ENCODE assay signal across 21 mouse cellular contexts in the genomic region with DNA sequence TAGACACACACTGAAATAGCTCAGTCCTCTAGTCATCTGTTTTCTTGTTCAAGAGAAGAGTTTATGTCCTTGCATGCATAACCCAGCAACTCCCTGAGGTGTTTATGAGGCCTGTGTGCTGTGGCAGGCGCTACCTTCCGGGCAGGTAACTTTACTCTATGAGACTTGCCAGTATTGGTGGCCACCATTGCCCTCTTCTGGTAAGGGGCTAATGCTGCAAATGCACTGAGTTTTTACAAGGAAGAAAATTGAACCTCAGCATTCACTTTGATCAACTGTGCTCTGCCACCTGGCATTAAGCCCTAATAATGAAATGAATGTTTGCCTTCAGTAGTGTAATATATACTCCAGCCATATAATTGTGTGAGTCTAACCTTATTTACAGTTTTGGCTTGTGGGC.
DNase-seq lines count a peak whose midpoint lies in the region; ATAC-seq and TF ChIP-seq lines count a peak whose summit lies in the region.
"Had no signal": no experiment of that assay in that cellular context is flagged by ENCODE, and none has a peak within 500 bp of the region (broad histone marks: within the 10 kb centered on the region; RNA-seq: fewer than 3 reads in every experiment).

No protein-coding gene starts in this region.

- no peaks in the 10 kb centered on the region for H3K79me2 ChIP-seq in heart, adult 2 months (replicated peaks; ENCODE audit: control insufficient read depth, insufficient read depth, low read length)

- H3K27ac ChIP-seq in heart, adult 2 months = no peak overlapping the region
- no peak overlapping the region for H3K27ac ChIP-seq in liver, embryonic 14.5 days
- H3K27ac ChIP-seq in liver, embryonic 11.5 days (ENCODE audit: low read depth, low read length) = no peak overlapping the region
- H3K27ac ChIP-seq in ES-E14 (ENCODE audit: insufficient read depth, low read depth, low read length, poor library complexity, severe bottlenecking) = no peak overlapping the region
- H3K27ac ChIP-seq: forebrain, embryonic 13.5 days; hindbrain, embryonic 14.5 days; limb, embryonic 12.5 days; midbrain, embryonic 10.5 days; stomach, embryonic 15.5 days had no signal

- 94% methylated on average over 2 of the region's 2 CpGs for WGBS in heart, adult 2 months
- WGBS in liver, embryonic 14.5 days (ENCODE audit: insufficient replicate concordance) = 91% methylated on average over 2 of the region's 2 CpGs
- 81% methylated on average over 2 of the region's 2 CpGs for WGBS in liver, embryonic 11.5 days

- DNase-seq in heart, adult 2 months = no peak
- DNase-seq in heart, adult 9 months (ENCODE audit: low spot score in 2 of 2) = no peak
- no peak for DNase-seq in liver, embryonic 14.5 days (ENCODE audit: low read depth in 3 of 3, low spot score in 3 of 3)
- DNase-seq in liver, embryonic 11.5 days (ENCODE audit: low spot score) = no peak
- no peak for DNase-seq in ES-E14 (ENCODE audit: low read depth, low spot score)
- no peak for DNase-seq in testis, postnatal 10 days (ENCODE audit: low spot score)
- no peak for DNase-seq in cerebellum, adult 8-10 months
- DNase-seq: adrenal gland, postnatal 36 days; B cell, adult 2 months; cerebellum, adult 11-12 months; heart, adult 11 months; kidney, adult 18-20 months; thymus, postnatal 14 days had no signal

- H3K4me3 ChIP-seq in heart, adult 2 months = no peak overlapping the region
- no peak overlapping the region for H3K4me3 ChIP-seq in liver, embryonic 14.5 days (ENCODE audit: insufficient read depth in 1 of 2, low read depth in 2 of 2, low read length in 2 of 2)
- H3K4me3 ChIP-seq in liver, embryonic 11.5 days (ENCODE audit: low read depth, low read length) = no peak overlapping the region
- no peak overlapping the region for H3K4me3 ChIP-seq in ES-E14 (ENCODE audit: insufficient read depth in 1 of 2, low read depth in 1 of 2, low read length in 2 of 2, poor library complexity in 1 of 2, severe bottlenecking in 1 of 2)
- H3K4me3 ChIP-seq: forebrain, embryonic 13.5 days; limb, embryonic 12.5 days; midbrain, embryonic 10.5 days; myocyte; stomach, embryonic 15.5 days had no signal

- H3K4me1 ChIP-seq in heart, adult 2 months (ENCODE audit: control insufficient read depth, insufficient read depth, low read length) = peaks cover 1% of the 10 kb centered on the region
- 0 out of 4 replicates have a peak, but pooled peaks cover 0 to 2% of the 10 kb centered on the region in 2 experiments for H3K4me1 ChIP-seq in liver, embryonic 14.5 days (replicated peaks; ENCODE audit: control insufficient read depth in 2 of 2, insufficient read depth in 2 of 2, low read length in 1 of 2)
- no peaks in the 10 kb centered on the region for H3K4me1 ChIP-seq in liver, embryonic 11.5 days (replicated peaks; ENCODE audit: control insufficient read depth, insufficient read depth, low read length)
- no peaks in the 10 kb centered on the region for H3K4me1 ChIP-seq in ES-E14 (ENCODE audit: control insufficient read depth in 2 of 2, insufficient read depth in 2 of 2, low read length in 2 of 2, poor library complexity in 1 of 2)
- H3K4me1 ChIP-seq: limb, embryonic 12.5 days; stomach, embryonic 15.5 days had no signal

- in situ Hi-C loops in ES-E14 (cut with MboI; ENCODE audit: low sequenced_read_pairs in 2 of 2, unreplicated experiment in 2 of 2) = no loop called here

- no peak overlapping the region for H3K4me2 ChIP-seq in liver, embryonic 14.5 days (ENCODE audit: low read depth)
- H3K4me2 ChIP-seq in liver, embryonic 11.5 days = no peak overlapping the region
- H3K4me2 ChIP-seq: forebrain, embryonic 13.5 days; hindbrain, embryonic 14.5 days; limb, embryonic 12.5 days; stomach, embryonic 15.5 days had no signal

- no peaks in the 10 kb centered on the region for H3K27me3 ChIP-seq in heart, adult 2 months (ENCODE audit: control insufficient read depth, insufficient read depth, low read length)
- H3K27me3 ChIP-seq in liver, embryonic 14.5 days (ENCODE audit: control insufficient read depth, insufficient read depth, low read length) = no peaks in the 10 kb centered on the region
- no peaks in the 10 kb centered on the region for H3K27me3 ChIP-seq in liver, embryonic 11.5 days (replicated peaks; ENCODE audit: control insufficient read depth, insufficient read depth, low read length)
- H3K27me3 ChIP-seq: limb, embryonic 12.5 days; stomach, embryonic 15.5 days had no signal

- TF ChIP-seq POLR2A in heart, adult 2 months (IDR thresholded peaks at IDR 0.05; ENCODE audit: insufficient read depth, low read depth, low read length) = no peak

- TF ChIP-seq CTCF in heart, adult 2 months (IDR thresholded peaks at IDR 0.05) = peak; percentile 53
- TF ChIP-seq CTCF in liver, embryonic 14.5 days (IDR thresholded peaks at IDR 0.05; ENCODE audit: low read depth) = peak; percentile 44; the same call in 1 of the 2 replicates

- no peak overlapping the region for H3K9ac ChIP-seq in heart, adult 2 months (ENCODE audit: low read depth, low read length)
- no peak overlapping the region for H3K9ac ChIP-seq in liver, embryonic 14.5 days (replicated peaks)
- H3K9ac ChIP-seq in liver, embryonic 11.5 days (ENCODE audit: low read depth, low read length) = no peak overlapping the region
- no peak overlapping the region for H3K9ac ChIP-seq in ES-E14 (ENCODE audit: insufficient read depth, low read depth, low read length, poor library complexity, severe bottlenecking)
- H3K9ac ChIP-seq: forebrain, embryonic 13.5 days; hindbrain, embryonic 14.5 days; limb, embryonic 12.5 days; stomach, embryonic 15.5 days had no signal

- peaks cover 2% of the 10 kb centered on the region for H3K36me3 ChIP-seq in heart, adult 2 months (ENCODE audit: control insufficient read depth, insufficient read depth, low read length)
- H3K36me3 ChIP-seq in liver, embryonic 14.5 days (replicated peaks; ENCODE audit: control insufficient read depth, insufficient read depth, low read depth) = no peaks in the 10 kb centered on the region
- no peaks in the 10 kb centered on the region for H3K36me3 ChIP-seq in liver, embryonic 11.5 days (ENCODE audit: control insufficient read depth, insufficient read depth, low read length)
- H3K36me3 ChIP-seq in ES-E14 (ENCODE audit: control insufficient read depth, insufficient read depth, low read length, poor library complexity, severe bottlenecking) = no peaks in the 10 kb centered on the region
- H3K36me3 ChIP-seq: limb, embryonic 12.5 days; midbrain, embryonic 10.5 days; stomach, embryonic 15.5 days had no signal

- ATAC-seq in liver, embryonic 14.5 days (ENCODE audit: insufficient read depth) = no peak
- ATAC-seq in liver, embryonic 11.5 days (replicated peaks; ENCODE audit: low FRiP score) = no peak
- ATAC-seq in megakaryocyte progenitor cell, adult 5-6 weeks (replicated peaks; ENCODE audit: poor library complexity) = 0 out of 2 replicates have a peak, but pooled peaks have one; percentile 21
- ATAC-seq: forebrain, embryonic 13.5 days had no signal

- TF ChIP-seq EP300 in heart, adult 2 months (IDR thresholded peaks at IDR 0.05; ENCODE audit: insufficient read depth, low read depth, low read length) = no peak
- TF ChIP-seq EP300 in liver, embryonic 14.5 days (IDR thresholded peaks at IDR 0.05; ENCODE audit: low read depth) = no peak

- no peaks in the 10 kb centered on the region for H3K9me3 ChIP-seq in liver, embryonic 14.5 days (ENCODE audit: control insufficient read depth, low read length)
- H3K9me3 ChIP-seq in liver, embryonic 11.5 days (ENCODE audit: control insufficient read depth, low read length) = no peaks in the 10 kb centered on the region
- H3K9me3 ChIP-seq in ES-E14 (ENCODE audit: control insufficient read depth, insufficient read depth, low read depth, low read length) = no peaks in the 10 kb centered on the region; the same call in 1 of the 2 replicates
- H3K9me3 ChIP-seq: forebrain, embryonic 13.5 days; G1E; limb, embryonic 12.5 days; midbrain, embryonic 10.5 days; stomach, embryonic 15.5 days had no signal

- intact Hi-C loops in heart, adult 2 months (cut with DNase I) = loop anchor here (5.0 kb wide), 1 partner anchor 72 kb away; no protein-coding TSS in a partner anchor

TF ChIP-seq in ES-E14, 5 proteins besides CTCF, POLR2A, EP300 and RAD21:
- TF ChIP-seq CHD2 (IDR thresholded peaks at IDR 0.05; ENCODE audit: low read depth, low read length) (no peak), ZC3H11A (IDR thresholded peaks at IDR 0.05; ENCODE audit: borderline replicate concordance, low read depth, low read length) (0 out of 2 replicates have a peak, but pooled peaks have one; percentile 14)
